Mouse (Mus musculus) stomach, embryonic 14.5 days (tissue): Measurements from ENCODE around the gene Zfp369. TPM values are rescaled to one million over a fixed set of nuclear protein-coding genes. Genes with fewer than 3 reads are reported as not detected.
"Not testable (repeated sequence)": the region's sequence is repeated elsewhere in the genome, so short reads cannot be mapped to it uniquely, and the experiment has no call there.

Experiments
- ATAC-seq: fragments of 200-750 bp; cut with Nextera tagmentation; 2 replicates; pipeline ENCODE4 v1.8.0; 2017; ENCODE audit warnings: low read depth, moderate TSS enrichment; ENCODE audit not compliant: insufficient number of reproducible peaks, insufficient read depth, low FRiP score
- H3K27ac ChIP-seq: fragments of 300-500 bp; sonication (generic); 2 replicates; pipeline ENCODE4 v1.5.1; 2014; ENCODE audit warnings: mild to moderate bottlenecking, low read length, moderate library complexity, mixed read lengths
- H3K27me3 ChIP-seq: fragments of 300-500 bp; sonication (generic); 2 replicates; pipeline ENCODE4 v1.6.1; 2014; ENCODE audit warnings: low read length, control low read depth, mixed read lengths; ENCODE audit not compliant: control insufficient read depth, insufficient read depth
- H3K36me3 ChIP-seq: fragments of 300-500 bp; sonication (generic); 2 replicates; pipeline ENCODE4 v1.6.1; 2014; ENCODE audit warnings: mild to moderate bottlenecking, control low read depth, low read length, moderate library complexity, mixed read lengths; ENCODE audit not compliant: control insufficient read depth, insufficient read depth
- H3K4me1 ChIP-seq: fragments of 300-500 bp; sonication (generic); 2 replicates; pipeline ENCODE4 v1.6.1; 2014; ENCODE audit warnings: low read length, control low read depth, mixed read lengths; ENCODE audit not compliant: control insufficient read depth, insufficient read depth
- H3K4me2 ChIP-seq: fragments of 300-500 bp; sonication (generic); replicated peaks from 2 replicates; pipeline ENCODE4 v1.6.1; 2014; ENCODE audit warnings: low read depth, low read length, control low read depth
- H3K4me3 ChIP-seq: fragments of 300-500 bp; sonication (generic); 2 replicates; pipeline ENCODE4 v1.5.1; 2014; ENCODE audit warnings: low read depth, low read length, control low read depth
- H3K9ac ChIP-seq: fragments of 300-500 bp; sonication (generic); replicated peaks from 2 replicates; pipeline ENCODE4 v1.6.1; 2014; ENCODE audit warnings: low read depth, mild to moderate bottlenecking, control low read depth, low read length, moderate library complexity, mixed read lengths
- H3K9me3 ChIP-seq: fragments of 300-500 bp; sonication (generic); 2 replicates; pipeline ENCODE4 v1.6.1; 2016; ENCODE audit warnings: low read depth, low read length, control low read depth; ENCODE audit not compliant: control insufficient read depth
- WGBS: fragments of 180-500 bp; shearing (Covaris S2); extraction: QIAGEN DNeasy Blood & Tissue Kit; methylation state at CpG from one replicate; pipeline ENCODE4 v1.1.7; 2014; 5-methylcytosine and 5-hydroxymethylcytosine counted together
- polyA plus RNA-seq: library from polyadenylated mRNA; unstranded; fragments of >200 nt; fragmentation: Nextera tagmentation; extraction: Ambion mirVana; gene quantifications from 2 replicates; pipeline ENCODE4 v1.2.1, GENCODE M21; 2014

Zfp369 gene
- polyA plus RNA-seq, 1 experiment from 2014 or later: 23.3 TPM

DNA sequence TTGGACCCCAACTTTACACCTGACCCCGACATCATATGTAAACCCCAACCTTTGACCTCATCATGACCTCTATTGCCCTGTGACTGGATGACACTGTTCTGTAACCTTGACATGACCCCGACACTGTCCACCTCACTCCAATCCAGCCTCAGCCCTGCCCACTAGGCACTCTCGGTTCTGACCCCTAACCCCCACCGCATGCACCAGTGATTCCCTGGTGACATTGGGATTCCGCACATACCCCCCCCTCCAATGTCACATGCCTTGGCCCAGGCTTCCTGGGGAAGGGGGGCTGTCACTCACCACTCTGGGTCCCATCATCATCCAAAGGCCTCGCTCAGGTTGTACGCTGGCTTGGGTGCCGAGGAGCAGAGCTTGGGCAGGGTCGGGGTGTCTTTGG, 33.2 kb downstream of the Zfp369 start:
- H3K4me3 ChIP-seq: no peak overlapping the region
- 91% methylated on average over 9 of the region's 9 CpGs for WGBS
- H3K9ac ChIP-seq: no peak overlapping the region
- H3K4me2 ChIP-seq: 0 out of 2 replicates have a peak overlapping the region, but pooled peaks have one; percentile 29
- no peaks in the 10 kb centered on the region for H3K36me3 ChIP-seq
- H3K4me1 ChIP-seq: no peaks in the 10 kb centered on the region
- peaks cover 4% of the 10 kb centered on the region; the same call in 1 of the 2 replicates for H3K9me3 ChIP-seq
- no peaks in the 10 kb centered on the region for H3K27me3 ChIP-seq
- ATAC-seq: peak; percentile 33; the same call in 1 of the 2 replicates
- H3K27ac ChIP-seq: no peak overlapping the region

DNA sequence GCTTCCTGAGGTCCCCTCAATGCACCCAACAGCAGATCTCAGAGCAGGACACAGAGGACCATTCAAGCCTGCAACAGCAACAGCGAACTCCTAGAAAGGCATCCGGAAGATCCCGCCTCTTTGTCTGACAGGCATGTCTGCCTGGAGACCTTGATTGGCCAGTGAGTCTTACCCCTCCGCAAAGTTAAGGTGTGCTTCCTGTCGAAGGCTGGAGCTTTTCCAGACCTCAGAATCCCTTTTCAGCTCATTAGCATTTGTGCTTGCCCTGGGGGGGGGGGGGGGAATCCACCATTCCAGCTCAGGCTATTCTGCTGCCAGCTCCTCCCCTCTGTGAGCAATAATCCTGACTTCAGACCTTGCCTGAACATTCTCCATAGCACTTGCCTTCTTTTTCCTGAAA, 69.9 kb downstream of the Zfp369 start:
- not testable (repeated sequence) for H3K27ac ChIP-seq, H3K4me1 ChIP-seq, H3K36me3 ChIP-seq, H3K9me3 ChIP-seq, H3K4me2 ChIP-seq, ATAC-seq, H3K4me3 ChIP-seq, H3K27me3 ChIP-seq, H3K9ac ChIP-seq
- WGBS: 56% methylated on average over 5 of the region's 5 CpGs

DNA sequence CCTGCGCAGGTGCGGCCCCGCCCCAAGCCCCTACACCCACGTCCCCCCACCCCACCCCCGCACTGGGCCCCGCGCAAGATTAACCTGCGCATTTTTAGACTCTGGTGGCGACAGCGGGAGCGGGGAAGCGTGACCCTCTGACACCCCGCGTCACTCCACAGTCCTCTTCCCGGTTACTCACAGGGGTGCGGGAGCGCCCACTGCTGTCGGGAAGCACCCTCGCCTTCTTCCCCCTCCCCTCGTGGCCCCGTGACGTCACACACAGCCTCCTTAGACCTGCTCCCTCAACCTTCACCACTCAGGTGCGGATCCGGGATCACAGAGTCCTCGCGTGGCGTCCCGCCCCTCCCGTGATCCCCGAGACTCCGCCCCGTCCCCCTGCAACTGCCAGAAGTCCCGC, 73.2 kb downstream of the Zfp369 start:
- H3K4me2 ChIP-seq: peak overlapping the region; percentile 12; the same call in 1 of the 2 replicates
- WGBS: 12% methylated on average over 27 of the region's 33 CpGs
- not testable (repeated sequence) for H3K4me1 ChIP-seq, H3K9ac ChIP-seq, ATAC-seq, H3K27me3 ChIP-seq, H3K27ac ChIP-seq, H3K36me3 ChIP-seq, H3K4me3 ChIP-seq, H3K9me3 ChIP-seq

Other genes starting within 250 kb of the Zfp369 start
- not detected in 2 replicates for gene Spata31d1c, start 245.8 kb upstream of the Zfp369 start, polyA plus RNA-seq
- not detected in 2 replicates for gene Prss47, start 226.1 kb upstream of the Zfp369 start, polyA plus RNA-seq
- 56.2 and 62.3 TPM in 2 replicates for gene Mfsd14b, start 165.8 kb upstream of the Zfp369 start, polyA plus RNA-seq
- gene Olfr465-ps1, start 140.7 kb upstream of the Zfp369 start, polyA plus RNA-seq: not detected in 2 replicates
- gene Olfr466, start 128.6 kb upstream of the Zfp369 start, polyA plus RNA-seq: not detected in 2 replicates
- gene Nlrp4f, start 72.8 kb upstream of the Zfp369 start, polyA plus RNA-seq: not detected in 2 replicates
- not detected in 2 replicates for gene Gm10775, start 19.3 kb upstream of the Zfp369 start, polyA plus RNA-seq
- not detected in 2 replicates for gene Gm10139, start 233.9 kb downstream of the Zfp369 start, polyA plus RNA-seq